Mouse (Mus musculus) ovary, adult 10 weeks (tissue): ENCODE results near the gene Sbsn. TPM values are rescaled to one million over a fixed set of nuclear protein-coding genes. Genes with fewer than 3 reads are reported as not detected.

Experiments
- polyA plus RNA-seq: library from polyadenylated mRNA; stranded (reverse); fragments of 350-450 nt; fragmentation: Illumina TruSeq; extraction: RNeasy Lipid Tissue Mini Kit (QIAGEN cat#74804); gene quantifications from one replicate; pipeline ENCODE4 v1.2.3, GENCODE M21; 2014

Gene Sbsn
- 1.2 TPM for polyA plus RNA-seq

GRCm38 (mm10) chr7:30751086-30751669 is at the start of gene Sbsn:
Sbsn (plus strand) TSS chr7:30751471.

GRCm38 (mm10) chr7:30711942-30712341 is 39.3 kb upstream of the Sbsn start, which contains the start of gene Atp4a:
Atp4a (plus strand) TSS chr7:30712209.

GRCm38 (mm10) chr7:30729396-30730063 is 21.7 kb upstream of the Sbsn start, which contains the start of gene Tmem147:
Tmem147 (minus strand) TSS chr7:30729540.

GRCm38 (mm10) chr7:30743617-30744016 is 7.7 kb upstream of the Sbsn start, which contains the start of gene Gapdhs:
Gapdhs (minus strand) TSS chr7:30743681.

DNA sequence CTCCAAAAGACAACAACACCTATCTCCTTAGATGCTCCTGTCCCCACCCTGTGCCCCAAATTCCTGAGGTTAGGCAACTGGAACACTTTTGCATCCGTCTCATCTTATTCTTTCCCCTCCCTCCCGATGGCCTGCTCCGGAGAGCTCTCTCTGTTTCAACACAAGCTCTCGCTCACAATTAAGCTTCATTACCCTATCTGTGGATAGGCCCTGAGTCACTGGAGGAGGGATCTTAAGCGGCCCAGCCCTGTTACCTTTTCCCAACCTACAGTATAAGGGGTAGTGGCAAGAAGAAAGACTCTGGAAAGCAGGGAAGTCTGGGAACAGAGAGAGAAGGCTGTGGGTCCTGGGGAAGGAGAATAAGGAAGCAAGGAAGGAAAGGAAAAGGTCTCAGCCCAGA is 12.2 kb downstream of the Sbsn start, which contains the start of gene Dmkn:
Gene Dmkn (plus strand): TSS at position 301 of the 400 bp plus-strand sequence.

DNA sequence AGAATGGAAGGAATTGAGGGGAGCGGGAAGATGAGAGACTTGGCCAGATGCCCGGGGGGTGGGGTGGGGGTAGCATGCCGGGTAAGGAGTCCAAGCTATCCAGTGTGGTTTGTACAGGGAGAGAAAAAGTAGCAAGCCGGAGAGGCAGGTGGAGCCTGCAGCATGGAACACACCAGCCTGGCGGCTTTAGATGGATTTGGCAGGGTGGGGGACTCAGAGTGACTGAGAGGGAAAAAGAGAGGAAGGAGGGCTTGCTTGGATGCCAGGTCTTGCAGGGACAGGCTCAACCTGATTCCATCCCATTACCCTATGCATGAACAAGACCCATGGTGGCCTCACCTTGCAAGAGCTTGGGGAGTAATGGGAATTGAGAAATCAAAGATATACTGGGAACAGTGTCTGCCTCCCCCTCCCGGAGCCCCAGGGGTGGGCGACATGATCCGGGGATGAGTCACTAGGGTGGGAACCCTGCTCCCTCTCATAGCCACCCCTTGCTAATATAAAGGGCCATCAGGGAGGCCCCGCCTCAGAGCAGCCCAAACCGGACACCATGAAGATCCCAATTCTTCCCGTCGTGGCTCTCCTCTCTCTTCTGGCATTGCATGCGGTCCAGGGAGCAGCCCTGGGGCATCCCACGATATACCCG is 36.2 kb downstream of the Sbsn start, which contains the start of gene Krtdap:
Gene Krtdap (plus strand): TSS at position 520 of the 646 bp plus-strand sequence.

Other genes starting within 250 kb of the Sbsn start
- gene Arhgap33, start 216.4 kb upstream of the Sbsn start, polyA plus RNA-seq: 0.23 TPM
- 22.5 TPM for gene Hspb6, start 199.3 kb upstream of the Sbsn start, polyA plus RNA-seq
- gene Proser3, start 199.2 kb upstream of the Sbsn start, polyA plus RNA-seq: 2.0 TPM
- 5.0 TPM for gene Lin37, start 191.6 kb upstream of the Sbsn start, polyA plus RNA-seq
- gene U2af1l4, start 188.2 kb upstream of the Sbsn start, polyA plus RNA-seq: 8.5 TPM
- gene Gm49396, start 188.1 kb upstream of the Sbsn start, polyA plus RNA-seq: 1.1 TPM
- 24.5 TPM for gene Psenen, start 187.8 kb upstream of the Sbsn start, polyA plus RNA-seq
- not detected for gene Igflr1, start 186.0 kb upstream of the Sbsn start, polyA plus RNA-seq
- 4.7 TPM for gene Kmt2b, start 162.7 kb upstream of the Sbsn start, polyA plus RNA-seq
- not detected for gene Zbtb32, start 152.6 kb upstream of the Sbsn start, polyA plus RNA-seq
- 0.34 TPM for gene Upk1a, start 138.6 kb upstream of the Sbsn start, polyA plus RNA-seq
- 586 TPM for gene Cox6b1, start 125.3 kb upstream of the Sbsn start, polyA plus RNA-seq
- not detected for gene Etv2, start 115.6 kb upstream of the Sbsn start, polyA plus RNA-seq
- gene Rbm42, start 101.2 kb upstream of the Sbsn start, polyA plus RNA-seq: not detected
- 1.1 TPM for gene Haus5, start 86.5 kb upstream of the Sbsn start, polyA plus RNA-seq
- not detected for gene Pmis2, start 79.9 kb upstream of the Sbsn start, polyA plus RNA-seq
- gene 2200002J24Rik, start 52.5 kb upstream of the Sbsn start, polyA plus RNA-seq: not detected
- not detected for gene Atp4a, start 39.3 kb upstream of the Sbsn start, polyA plus RNA-seq
- gene Tmem147, start 21.9 kb upstream of the Sbsn start, polyA plus RNA-seq: 12.8 TPM
- not detected for gene Gapdhs, start 7.8 kb upstream of the Sbsn start, polyA plus RNA-seq
- 16.0 TPM for gene Dmkn, start 12.3 kb downstream of the Sbsn start, polyA plus RNA-seq
- not detected for gene Krtdap, start 36.4 kb downstream of the Sbsn start, polyA plus RNA-seq
- gene Ffar2, start 72.3 kb downstream of the Sbsn start, polyA plus RNA-seq: 0.23 TPM
- gene Ffar3, start 104.7 kb downstream of the Sbsn start, polyA plus RNA-seq: not detected
- gene Ffar1, start 110.1 kb downstream of the Sbsn start, polyA plus RNA-seq: not detected
- 4.0 TPM for gene Cd22, start 128.9 kb downstream of the Sbsn start, polyA plus RNA-seq
- not detected for gene Mag, start 163.4 kb downstream of the Sbsn start, polyA plus RNA-seq
- not detected for gene Hamp2, start 173.2 kb downstream of the Sbsn start, polyA plus RNA-seq
- not detected for gene Hamp, start 192.6 kb downstream of the Sbsn start, polyA plus RNA-seq
- gene Usf2, start 205.3 kb downstream of the Sbsn start, polyA plus RNA-seq: 67.2 TPM
- 1.8 TPM for gene Lsr, start 222.0 kb downstream of the Sbsn start, polyA plus RNA-seq
- gene Fam187b, start 222.3 kb downstream of the Sbsn start, polyA plus RNA-seq: 0.71 TPM